Mouse (Mus musculus): ENCODE results near the gene Noc4l. TPM values are rescaled to one million over a fixed set of nuclear protein-coding genes. Genes with fewer than 3 reads are reported as not detected.

The Noc4l gene
- 11.9 TPM for polyA plus RNA-seq (2014; fragmentation: Illumina TruSeq; extraction: RNeasy Lipid Tissue Mini Kit (QIAGEN cat#74804); ENCODE audit: low read depth, low replicate concordance)

DNA sequence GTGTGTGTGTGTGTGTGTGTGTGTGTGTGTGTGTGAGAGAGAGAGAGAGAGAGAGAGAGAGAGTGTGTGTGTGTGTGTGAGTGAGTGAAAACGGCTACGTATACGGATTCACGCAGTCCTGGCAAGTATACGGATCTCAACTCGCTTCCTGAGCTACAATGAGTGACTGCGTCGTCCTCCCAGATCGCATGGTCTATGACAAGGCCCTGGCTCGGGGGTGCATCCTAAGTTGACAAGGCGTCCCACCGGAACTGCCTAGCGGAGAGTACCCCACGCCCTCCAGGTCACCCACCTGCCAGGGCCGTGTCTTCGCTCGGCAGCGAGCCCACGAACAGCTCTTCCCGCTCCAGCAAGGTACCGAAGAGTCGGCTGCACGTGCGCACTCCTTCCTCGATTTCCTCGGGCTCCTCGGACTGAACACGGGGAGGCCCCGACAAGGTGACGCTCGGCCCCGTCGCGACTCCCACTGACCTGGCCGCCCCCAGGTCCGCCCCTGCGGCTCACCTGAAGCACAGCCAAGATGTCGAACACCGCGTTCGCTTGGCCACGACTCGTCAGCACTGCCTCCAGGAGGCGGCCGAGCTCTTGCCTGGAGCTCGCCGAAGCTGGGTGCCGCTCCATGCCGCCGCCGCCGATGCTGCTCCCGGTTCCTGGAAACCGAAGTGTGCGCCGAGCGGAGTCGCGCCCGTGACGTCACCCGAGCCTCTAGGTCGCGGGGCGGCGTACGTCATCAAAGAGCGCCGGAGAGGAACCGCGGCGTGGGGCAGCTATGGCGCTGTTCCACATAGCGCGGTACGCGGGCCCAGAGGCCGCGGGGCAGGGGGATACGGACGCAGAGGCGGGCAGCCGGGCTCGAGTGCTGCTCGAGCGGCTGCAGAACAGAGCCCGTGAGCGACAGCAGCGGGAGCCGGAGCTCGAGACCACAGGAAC is at the start of gene Noc4l, which contains the start of gene Ddx51:
Gene Noc4l, minus strand, starts transcription at position 699 of the 930 bp plus-strand sequence.
Gene Ddx51, plus strand, starts transcription at position 733 of the 930 bp plus-strand sequence.

Other genes with a start within 250 kb of the Noc4l start
- gene Fbrsl1, start 204.9 kb downstream of the Noc4l start, polyA plus RNA-seq (2014; fragmentation: Illumina TruSeq; extraction: RNeasy Lipid Tissue Mini Kit (QIAGEN cat#74804); ENCODE audit: low read depth, low replicate concordance) = 49.2 TPM
- gene Galnt9, start 109.1 kb downstream of the Noc4l start, polyA plus RNA-seq (2014; fragmentation: Illumina TruSeq; extraction: RNeasy Lipid Tissue Mini Kit (QIAGEN cat#74804); ENCODE audit: low read depth, low replicate concordance) = 3.1 TPM
- gene Ddx51, start within 50 bp of the Noc4l start, polyA plus RNA-seq (2014; fragmentation: Illumina TruSeq; extraction: RNeasy Lipid Tissue Mini Kit (QIAGEN cat#74804); ENCODE audit: low read depth, low replicate concordance) = 10.6 TPM
- 25.6 TPM for gene Ep400, start 117.3 kb upstream of the Noc4l start, polyA plus RNA-seq (2014; fragmentation: Illumina TruSeq; extraction: RNeasy Lipid Tissue Mini Kit (QIAGEN cat#74804); ENCODE audit: low read depth, low replicate concordance)
- 16.3 TPM for gene Pus1, start 127.2 kb upstream of the Noc4l start, polyA plus RNA-seq (2014; fragmentation: Illumina TruSeq; extraction: RNeasy Lipid Tissue Mini Kit (QIAGEN cat#74804); ENCODE audit: low read depth, low replicate concordance)
- 30.5 TPM for gene Ulk1, start 156.7 kb upstream of the Noc4l start, polyA plus RNA-seq (2014; fragmentation: Illumina TruSeq; extraction: RNeasy Lipid Tissue Mini Kit (QIAGEN cat#74804); ENCODE audit: low read depth, low replicate concordance)
- 25.8 TPM for gene Hscb, start 186.4 kb upstream of the Noc4l start, polyA plus RNA-seq (2014; fragmentation: Illumina TruSeq; extraction: RNeasy Lipid Tissue Mini Kit (QIAGEN cat#74804); ENCODE audit: low read depth, low replicate concordance)
- gene Chek2, start 186.6 kb upstream of the Noc4l start, polyA plus RNA-seq (2014; fragmentation: Illumina TruSeq; extraction: RNeasy Lipid Tissue Mini Kit (QIAGEN cat#74804); ENCODE audit: low read depth, low replicate concordance) = 9.3 TPM
- 10.7 TPM for gene Ttc28, start 226.4 kb upstream of the Noc4l start, polyA plus RNA-seq (2014; fragmentation: Illumina TruSeq; extraction: RNeasy Lipid Tissue Mini Kit (QIAGEN cat#74804); ENCODE audit: low read depth, low replicate concordance)

Data from adipose tissue, adult 10 weeks (tissue).